Mouse (Mus musculus) heart, embryonic 11.5 days (tissue): ENCODE measurements at regions not wholly inside any gene's neighbourhood (a gene's known extent, or its start where the extent isn't known, plus 50 kb on each side); places are given as distances from the start of the nearest gene placed in this dataset.
"Not testable (repeated sequence)": the region's sequence is repeated elsewhere in the genome, so short reads cannot be mapped to it uniquely, and the experiment has no call there.

ENCODE experiments used
- ATAC-seq: fragments of 200-750 bp; cut with Nextera tagmentation; replicated peaks from 2 replicates; pipeline ENCODE4 v1.8.0; 2017; ENCODE audit warnings: moderate library complexity; ENCODE audit not compliant: insufficient number of reproducible peaks, low FRiP score, low TSS enrichment
- H3K27ac ChIP-seq: fragments of 300-500 bp; sonication (generic); 2 replicates; pipeline ENCODE4 v1.5.1; 2014; ENCODE audit warnings: mild to moderate bottlenecking, low read depth, low read length
- H3K27me3 ChIP-seq: fragments of 300-500 bp; sonication (generic); 2 replicates; pipeline ENCODE4 v1.6.1; 2014; ENCODE audit warnings: mild to moderate bottlenecking, low read length, mixed read lengths; ENCODE audit not compliant: control insufficient read depth, insufficient read depth
- H3K36me3 ChIP-seq: fragments of 300-500 bp; sonication (generic); 2 replicates; pipeline ENCODE4 v1.6.1; 2014; ENCODE audit warnings: mild to moderate bottlenecking, low read length, moderate library complexity, mixed read lengths; ENCODE audit not compliant: control insufficient read depth, insufficient read depth
- H3K4me1 ChIP-seq: fragments of 300-500 bp; sonication (generic); 2 replicates; pipeline ENCODE4 v1.6.1; 2014; ENCODE audit warnings: low read length; ENCODE audit not compliant: control insufficient read depth, insufficient read depth
- H3K4me2 ChIP-seq: fragments of 300-500 bp; sonication (generic); 2 replicates; pipeline ENCODE4 v1.6.1; 2014; ENCODE audit warnings: mild to moderate bottlenecking, moderate library complexity
- H3K4me3 ChIP-seq: fragments of 300-500 bp; sonication (generic); 2 replicates; pipeline ENCODE4 v1.5.1; 2014; ENCODE audit warnings: low read depth, low read length
- H3K9ac ChIP-seq: fragments of 300-500 bp; sonication (generic); 2 replicates; pipeline ENCODE4 v1.6.1; 2014; ENCODE audit warnings: mild to moderate bottlenecking, low read depth, low read length, moderate library complexity
- H3K9me3 ChIP-seq: fragments of 300-500 bp; sonication (generic); replicated peaks from 2 replicates; pipeline ENCODE4 v1.6.1; 2016; ENCODE audit warnings: low read length; ENCODE audit not compliant: control insufficient read depth
- WGBS: fragments of 180-500 bp; shearing (Covaris S2); extraction: QIAGEN DNeasy Blood & Tissue Kit; methylation state at CpG from one replicate; pipeline ENCODE4 v1.1.7; 2014; ENCODE audit not compliant: insufficient replicate concordance; 5-methylcytosine and 5-hydroxymethylcytosine counted together

- ATAC-seq, H3K27me3 ChIP-seq: not testable (repeated sequence)
Measured at GRCm38 (mm10) chr14:53159012-53159411, 663.5 kb upstream of the Olfr1507 start.

DNA sequence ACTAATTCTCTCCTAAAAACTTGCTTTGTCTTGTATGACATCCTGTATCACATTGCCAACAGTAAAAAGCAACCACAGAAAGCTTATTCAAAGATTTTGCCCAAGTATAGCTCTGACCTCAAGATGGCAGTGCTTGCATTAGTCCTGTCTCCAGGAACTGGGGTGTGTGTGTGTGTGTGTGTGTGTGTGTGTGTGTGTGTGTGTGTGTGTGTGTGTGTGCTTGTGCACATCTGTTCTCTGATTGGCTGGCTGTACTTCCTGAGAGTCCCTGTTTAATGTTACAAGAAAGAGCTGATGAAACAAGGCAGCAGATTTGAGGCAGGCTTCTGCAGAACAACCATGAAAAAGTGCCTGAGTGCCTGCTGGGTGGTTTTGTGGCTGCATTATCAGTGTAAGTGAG is 639.2 kb upstream of the Olfr1507 start:
- H3K9me3 ChIP-seq, H3K9ac ChIP-seq, H3K36me3 ChIP-seq, H3K27me3 ChIP-seq, ATAC-seq, H3K4me1 ChIP-seq, H3K4me2 ChIP-seq, H3K27ac ChIP-seq, H3K4me3 ChIP-seq: not testable (repeated sequence)

More at GRCm38 (mm10) chr14:53159012-53159411, 663.5 kb upstream of the Olfr1507 start:
- H3K9ac ChIP-seq, H3K9me3 ChIP-seq, H3K4me1 ChIP-seq, H3K4me2 ChIP-seq, H3K4me3 ChIP-seq, H3K36me3 ChIP-seq, H3K27ac ChIP-seq: not testable (repeated sequence)
- WGBS: no CpG with 5 or more reads among the region's 2 CpGs

- H3K4me3 ChIP-seq, H3K4me2 ChIP-seq, H3K4me1 ChIP-seq, H3K9me3 ChIP-seq, ATAC-seq, H3K36me3 ChIP-seq, H3K27ac ChIP-seq, H3K27me3 ChIP-seq, H3K9ac ChIP-seq: not testable (repeated sequence)
- WGBS: 24% methylated on average over 6 of the region's 6 CpGs
Measured at GRCm38 (mm10) chr14:53132390-53132789, 636.8 kb upstream of the Olfr1507 start.

- not testable (repeated sequence) for H3K4me3 ChIP-seq, H3K9me3 ChIP-seq, ATAC-seq, H3K36me3 ChIP-seq, H3K27me3 ChIP-seq, H3K27ac ChIP-seq, H3K4me1 ChIP-seq, H3K9ac ChIP-seq, H3K4me2 ChIP-seq
- WGBS: 13% methylated on average over 2 of the region's 3 CpGs
Measured at GRCm38 (mm10) chr14:53121704-53122103, 626.2 kb upstream of the Olfr1507 start.

- ATAC-seq: not testable (repeated sequence)
- WGBS: 75% methylated on average over 3 of the region's 3 CpGs
Measured at GRCm38 (mm10) chr14:53109732-53110131, 614.2 kb upstream of the Olfr1507 start.

DNA sequence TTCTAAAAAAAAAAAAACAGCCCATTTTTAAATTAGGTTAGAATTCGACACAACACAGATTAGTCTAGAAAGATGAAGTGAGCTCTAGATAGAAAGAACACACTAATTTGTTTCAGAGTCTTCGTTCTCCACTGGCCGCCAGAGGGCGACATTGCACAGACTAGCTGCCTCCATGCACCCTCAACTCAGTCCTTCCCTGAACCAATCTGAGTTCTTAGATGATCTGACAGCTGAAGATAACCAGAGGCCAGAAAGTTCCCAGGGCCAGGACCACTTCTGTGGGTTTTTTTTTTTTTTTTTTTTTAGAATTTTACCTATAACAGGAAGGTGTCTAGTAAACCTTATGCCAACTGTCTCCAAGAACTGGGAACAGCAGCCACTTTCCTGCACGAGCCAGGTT is 605.8 kb upstream of the Olfr1507 start:
- H3K4me2 ChIP-seq, ATAC-seq, H3K9ac ChIP-seq, H3K27me3 ChIP-seq, H3K9me3 ChIP-seq, H3K4me1 ChIP-seq, H3K4me3 ChIP-seq, H3K36me3 ChIP-seq, H3K27ac ChIP-seq: not testable (repeated sequence)
- 24% methylated on average over 5 of the region's 5 CpGs for WGBS

More at GRCm38 (mm10) chr14:53109732-53110131, 614.2 kb upstream of the Olfr1507 start:
- H3K4me3 ChIP-seq, H3K4me1 ChIP-seq, H3K27ac ChIP-seq, H3K4me2 ChIP-seq, H3K36me3 ChIP-seq, H3K27me3 ChIP-seq, H3K9me3 ChIP-seq, H3K9ac ChIP-seq: not testable (repeated sequence)

DNA sequence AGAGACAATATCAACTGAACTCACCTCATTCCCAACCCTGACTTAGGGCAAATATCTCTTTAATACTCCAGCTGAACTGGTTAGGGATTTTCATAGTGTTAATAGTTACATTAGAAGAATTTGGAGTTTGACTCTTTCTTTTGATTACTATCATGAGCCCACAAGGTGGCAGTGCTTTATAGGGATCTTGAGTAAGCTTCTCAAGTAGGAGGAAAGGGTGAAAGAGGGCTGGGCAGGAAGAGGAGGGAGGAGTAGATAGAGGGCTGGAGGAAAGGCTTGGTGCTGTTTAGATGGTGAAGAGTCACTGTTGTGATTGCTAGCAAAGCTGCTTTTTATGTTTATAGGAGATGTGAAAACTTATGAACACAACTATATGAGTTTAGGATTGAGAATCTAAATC is 595.4 kb upstream of the Olfr1507 start:
- H3K4me3 ChIP-seq, H3K27me3 ChIP-seq, ATAC-seq, H3K4me1 ChIP-seq, H3K36me3 ChIP-seq, H3K9me3 ChIP-seq, H3K4me2 ChIP-seq, H3K9ac ChIP-seq, H3K27ac ChIP-seq: not testable (repeated sequence)

DNA sequence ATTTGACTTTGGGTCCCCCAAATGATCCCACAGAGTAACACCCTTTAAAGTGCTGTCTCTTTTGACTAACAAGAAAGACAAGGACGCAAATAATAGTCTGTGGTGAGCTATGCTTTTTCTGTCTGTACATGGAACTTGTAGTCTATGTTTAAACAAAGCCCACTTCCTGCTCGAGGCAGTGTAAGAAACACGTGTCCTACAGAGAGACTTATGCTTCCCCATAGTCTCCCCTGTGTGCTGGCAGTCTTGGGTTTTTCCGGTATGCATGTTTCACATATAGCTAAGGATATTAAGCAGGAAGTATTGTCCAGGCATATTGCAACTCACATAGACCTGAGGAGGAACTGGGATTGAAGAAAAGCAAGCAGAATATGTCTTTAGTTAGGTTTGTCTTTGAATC is 586.3 kb upstream of the Olfr1507 start:
- 64% methylated on average over 4 of the region's 4 CpGs for WGBS
- not testable (repeated sequence) for H3K4me1 ChIP-seq, H3K4me2 ChIP-seq, H3K9me3 ChIP-seq, H3K9ac ChIP-seq, ATAC-seq, H3K27ac ChIP-seq, H3K27me3 ChIP-seq, H3K36me3 ChIP-seq, H3K4me3 ChIP-seq

DNA sequence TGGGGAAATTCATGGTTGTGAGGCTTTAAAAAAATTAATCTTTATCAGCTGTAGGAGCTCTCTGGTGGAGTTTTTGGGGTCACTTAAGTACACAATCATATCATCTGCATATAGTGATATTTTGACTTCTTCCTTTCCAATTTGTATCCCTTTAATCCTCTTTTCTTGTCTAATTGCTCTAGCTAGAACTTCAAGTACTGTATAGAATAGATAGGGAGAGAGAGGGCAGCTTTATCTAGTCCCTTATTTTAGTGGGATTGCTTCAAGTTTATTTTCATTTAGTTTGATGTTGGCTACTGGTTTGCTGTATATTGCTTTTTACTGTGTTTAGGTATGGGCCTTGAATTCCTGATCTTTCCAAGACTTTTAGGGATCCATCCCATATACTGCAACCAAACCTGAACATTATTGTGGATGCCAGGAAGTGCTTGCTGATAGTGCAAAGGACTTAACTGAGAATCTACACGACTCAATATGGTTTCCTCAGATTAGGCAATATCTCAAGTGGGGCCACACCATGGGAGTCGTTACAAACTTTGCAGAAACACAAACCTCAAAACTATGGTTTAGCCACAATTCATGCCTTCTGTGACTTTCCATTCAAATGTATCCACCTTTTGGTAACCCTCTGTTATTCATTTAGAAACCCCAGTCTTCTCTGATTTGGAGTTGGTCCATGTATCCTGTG is 585.6 kb upstream of the Olfr1507 start:
- ATAC-seq, H3K4me3 ChIP-seq, H3K9ac ChIP-seq, H3K4me1 ChIP-seq, H3K4me2 ChIP-seq, H3K27ac ChIP-seq, H3K27me3 ChIP-seq, H3K9me3 ChIP-seq, H3K36me3 ChIP-seq: not testable (repeated sequence)
- WGBS: no CpG with 5 or more reads among the region's 2 CpGs
